Mouse (Mus musculus) cerebellum, adult 2 months (tissue): ENCODE data around the gene Hao2. TPM values are rescaled to one million over a fixed set of nuclear protein-coding genes. Genes with fewer than 3 reads are reported as not detected.

ENCODE experiments used
- DNase-seq, 2 experiments: peaks; one replicate each; pipeline ENCODE4 v3.0.0; 2021
- H3K27ac ChIP-seq: fragments of 200-500 bp; 2 replicates; pipeline ENCODE4 v1.5.1; 2012; ENCODE audit warnings: low read length, control low read depth, inconsistent platforms; ENCODE audit not compliant: insufficient read depth
- H3K27me3 ChIP-seq: fragments of 200-500 bp; 2 replicates; pipeline ENCODE4 v1.6.1; 2012; ENCODE audit warnings: inconsistent platforms, mild to moderate bottlenecking, low read length, moderate library complexity; ENCODE audit not compliant: control insufficient read depth, insufficient read depth
- H3K4me1 ChIP-seq: fragments of 200-500 bp; 2 replicates; pipeline ENCODE4 v1.6.1; 2011; ENCODE audit warnings: low read length; ENCODE audit not compliant: control insufficient read depth, insufficient read depth
- H3K4me3 ChIP-seq: fragments of 200-500 bp; replicated peaks from 2 replicates; pipeline ENCODE3; 2011; ENCODE audit warnings: mild to moderate bottlenecking, low read depth, low read length, control low read depth; ENCODE audit not compliant: insufficient read depth
- CTCF ChIP-seq: fragments of 200-500 bp; IDR thresholded peaks from 2 replicates; pipeline ENCODE4 v1.5.1; 2011; ENCODE audit warnings: low read depth, mild to moderate bottlenecking, control low read depth, low read length, moderate library complexity, borderline replicate concordance; ENCODE audit not compliant: insufficient read depth
- POLR2A ChIP-seq: fragments of 200-500 bp; IDR thresholded peaks from 2 replicates; pipeline ENCODE4 v1.6.1; 2011; ENCODE audit warnings: low read length, control low read depth, borderline replicate concordance; ENCODE audit not compliant: insufficient read depth
- WGBS: fragments of 180-500 bp; shearing (Covaris S2); methylation state at CpG from one replicate; pipeline ENCODE4 v1.1.7; 2018; 5-methylcytosine and 5-hydroxymethylcytosine counted together
- polyA plus RNA-seq: library from polyadenylated mRNA; depleted of rRNA; stranded (reverse); fragments of >200 nt; gene quantifications from 2 replicates; pipeline ENCODE4 v1.2.3, GENCODE M21; 2012

Gene Hao2
- polyA plus RNA-seq, 1 experiment = not detected

DNA sequence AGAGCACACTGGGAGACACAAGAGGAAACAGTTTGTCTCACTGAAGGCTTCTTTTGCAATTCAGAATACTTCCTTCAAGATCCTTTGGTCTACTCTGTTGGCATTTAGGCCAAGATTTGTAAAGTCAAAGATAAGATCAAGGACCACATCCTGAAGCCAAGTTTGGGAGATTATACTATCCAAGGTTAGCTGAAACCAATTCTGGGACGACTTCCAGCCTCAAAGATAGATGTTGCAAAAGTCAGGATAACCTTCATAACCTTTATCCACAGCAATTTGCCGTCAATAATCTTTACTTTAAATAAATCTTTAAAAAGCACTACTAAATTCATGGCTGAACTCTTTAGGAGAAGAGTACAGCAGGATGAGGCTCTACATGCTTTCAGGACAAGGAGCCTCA, 4.8 kb downstream of the Hao2 start:
- no peak for TF ChIP-seq POLR2A
- no peak for TF ChIP-seq CTCF
- no peak overlapping the region for H3K4me3 ChIP-seq
- WGBS = 64% methylated on average over 2 of the region's 2 CpGs
- H3K27me3 ChIP-seq = no peaks in the 10 kb centered on the region
- DNase-seq = no peak
- no peaks in the 10 kb centered on the region for H3K4me1 ChIP-seq
- no peak overlapping the region for H3K27ac ChIP-seq

DNA sequence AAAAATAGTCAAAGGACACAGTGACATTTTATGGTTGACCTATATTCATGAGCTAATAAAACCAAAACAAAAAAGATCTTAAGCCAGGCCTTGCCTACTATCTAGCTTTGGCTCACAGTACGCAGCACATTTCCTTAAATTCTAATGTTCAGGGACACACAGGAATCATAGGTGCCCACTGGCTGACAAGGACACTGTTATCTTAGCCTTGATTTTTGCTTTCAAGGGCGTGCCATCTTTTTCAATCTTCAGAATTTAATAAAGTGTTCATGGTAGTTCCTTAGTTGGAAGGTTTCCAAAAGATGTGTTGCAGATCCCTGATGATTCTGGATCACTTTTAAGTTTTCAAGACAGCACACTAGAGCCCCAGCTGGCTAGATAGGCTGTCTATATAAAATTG, 12.2 kb downstream of the Hao2 start:
- WGBS = 85% methylated on average over 2 of the region's 2 CpGs
- no peak for TF ChIP-seq CTCF
- TF ChIP-seq POLR2A = no peak
- H3K27ac ChIP-seq = no peak overlapping the region

DNA sequence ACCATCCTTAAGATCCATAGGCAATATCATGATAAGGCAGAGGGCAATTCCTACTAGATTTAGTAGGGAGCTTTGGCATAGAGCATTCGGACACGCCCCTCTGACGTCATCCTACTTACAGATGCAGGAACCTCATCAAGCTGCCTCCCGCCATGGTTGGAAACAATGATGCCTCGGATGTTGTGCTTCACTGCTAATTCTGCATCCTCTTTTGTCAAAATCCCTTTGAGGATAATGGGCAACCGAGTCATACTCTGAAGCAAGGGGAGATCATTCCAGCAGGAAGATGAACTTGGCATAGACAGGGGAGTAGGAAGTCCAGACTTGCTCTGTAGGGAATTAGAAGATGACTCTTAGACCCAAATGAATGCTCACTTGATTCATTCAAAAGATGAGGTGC, 12.8 kb downstream of the Hao2 start:
- Histone ChIP-seq H3K27me3 (no peaks in the 10 kb centered on the region), H3K4me1 (no peaks in the 10 kb centered on the region), H3K27ac (no peak overlapping the region), H3K4me3 (no peak overlapping the region)
- TF ChIP-seq CTCF (no peak), POLR2A (no peak)
- WGBS = 60% methylated on average over 6 of the region's 6 CpGs
- no peak for DNase-seq

More for the DNA sequence above, 12.2 kb downstream of the Hao2 start:
- H3K4me3 ChIP-seq = no peak overlapping the region
- no peaks in the 10 kb centered on the region for H3K27me3 ChIP-seq
- no peaks in the 10 kb centered on the region for H3K4me1 ChIP-seq
- no peak for DNase-seq

DNA sequence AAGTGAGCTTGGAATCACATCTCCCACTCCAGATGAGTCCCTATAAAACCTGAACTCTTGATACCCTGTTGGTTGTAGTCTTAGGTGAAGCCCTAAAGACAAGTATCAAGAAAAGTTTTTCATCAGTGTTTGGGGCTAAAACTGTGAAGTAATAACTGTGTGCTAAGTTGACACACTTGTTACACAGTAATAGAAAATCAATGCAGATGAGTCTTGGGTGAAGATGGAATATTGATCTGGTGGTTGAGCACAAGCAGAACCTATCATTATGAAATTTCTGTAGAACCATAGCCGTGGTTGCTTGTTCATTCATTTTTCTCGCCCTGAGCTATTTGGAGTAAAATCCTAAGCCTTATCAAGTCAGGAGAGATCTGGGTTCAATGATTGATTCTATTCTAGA, 24.8 kb downstream of the Hao2 start:
- 86% methylated on average over 2 of the region's 2 CpGs for WGBS
- H3K27ac ChIP-seq = no peak overlapping the region
- H3K4me3 ChIP-seq = no peak overlapping the region
- no peaks in the 10 kb centered on the region for H3K4me1 ChIP-seq
- no peak for DNase-seq
- TF ChIP-seq CTCF = no peak
- TF ChIP-seq POLR2A = no peak
- H3K27me3 ChIP-seq = no peaks in the 10 kb centered on the region

DNA sequence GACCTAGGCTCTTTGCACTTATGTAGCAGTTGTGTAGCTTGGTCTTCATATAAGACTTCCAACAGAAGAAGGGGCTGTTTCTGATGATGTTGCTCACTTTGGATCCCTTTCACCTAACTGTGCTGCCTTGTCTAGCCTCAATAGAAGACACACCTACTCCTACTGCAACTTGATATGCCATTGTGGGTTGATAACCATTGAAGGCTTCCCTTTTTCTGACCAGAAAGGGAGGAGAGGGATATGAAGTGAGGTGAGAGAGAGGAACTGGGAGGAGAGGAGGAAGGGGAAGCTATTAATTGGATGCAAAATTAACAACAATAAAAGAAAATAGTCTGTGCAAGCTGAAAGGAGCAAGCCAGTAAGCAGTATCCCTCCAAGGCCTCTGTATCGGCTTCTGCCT, 30.2 kb downstream of the Hao2 start:
- no peak for DNase-seq
- Histone ChIP-seq H3K27me3 (no peaks in the 10 kb centered on the region), H3K27ac (no peak overlapping the region), H3K4me3 (no peak overlapping the region), H3K4me1 (no peaks in the 10 kb centered on the region)
- TF ChIP-seq POLR2A (no peak), CTCF (no peak)
- WGBS = 96% methylated on average over 1 of the region's 1 CpGs

DNA sequence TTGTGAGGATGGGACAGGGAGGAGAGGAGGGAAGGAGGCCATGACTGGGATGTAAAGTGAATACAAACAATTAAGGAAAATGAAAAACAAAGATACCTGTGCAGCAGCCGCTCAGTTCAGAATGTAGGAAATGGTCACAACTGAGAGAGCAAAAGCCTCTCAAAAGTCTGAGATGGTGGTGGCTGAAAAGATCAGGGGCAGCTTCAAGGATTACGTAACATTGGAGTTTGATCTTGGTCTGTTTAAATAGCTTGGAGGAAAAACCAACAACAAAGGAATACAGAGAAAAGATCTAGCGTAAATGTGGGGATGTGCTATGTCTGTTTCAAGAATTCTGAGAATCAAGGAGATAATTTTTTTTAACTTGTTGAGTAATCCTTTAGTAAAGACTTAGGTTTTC, 33.5 kb downstream of the Hao2 start, which contains the start of gene Hsd3b1:
Hsd3b1 (minus strand) TSS at position 219 of the 400 bp plus-strand sequence.
- no peak for DNase-seq
- no peaks in the 10 kb centered on the region for H3K27me3 ChIP-seq
- no peak within 1 kb of the TSS for H3K4me3 ChIP-seq
- WGBS = 92% methylated on average over 3 of the region's 3 CpGs
- no peaks in the 10 kb centered on the region for H3K4me1 ChIP-seq
- TF ChIP-seq CTCF = no peak
- no peak for TF ChIP-seq POLR2A
- H3K27ac ChIP-seq = no peak within 1 kb of the TSS

DNA sequence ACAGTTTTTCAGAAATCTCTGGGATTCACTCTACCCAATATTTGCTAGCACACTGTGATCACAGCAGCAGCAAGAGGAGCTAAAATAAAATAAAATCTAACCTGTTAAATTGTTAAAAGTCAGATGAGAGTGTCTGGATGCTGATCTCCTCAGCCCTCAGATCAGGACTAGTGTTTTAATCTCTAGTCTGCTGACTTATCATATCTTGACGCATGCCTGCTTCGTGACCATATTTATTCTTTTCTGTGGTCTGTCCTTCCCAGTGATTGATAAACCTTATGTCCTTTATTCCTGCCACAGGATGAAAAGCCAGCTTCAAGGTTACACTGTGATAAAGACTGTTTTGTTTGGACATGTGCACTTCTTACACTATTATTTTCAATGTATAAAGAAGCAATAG, 35.0 kb downstream of the Hao2 start:
- Histone ChIP-seq H3K4me3 (no peak overlapping the region), H3K4me1 (no peaks in the 10 kb centered on the region), H3K27me3 (no peaks in the 10 kb centered on the region), H3K27ac (no peak overlapping the region)
- no peak for DNase-seq
- no peak for TF ChIP-seq CTCF
- no peak for TF ChIP-seq POLR2A
- 91% methylated on average over 2 of the region's 2 CpGs for WGBS

DNA sequence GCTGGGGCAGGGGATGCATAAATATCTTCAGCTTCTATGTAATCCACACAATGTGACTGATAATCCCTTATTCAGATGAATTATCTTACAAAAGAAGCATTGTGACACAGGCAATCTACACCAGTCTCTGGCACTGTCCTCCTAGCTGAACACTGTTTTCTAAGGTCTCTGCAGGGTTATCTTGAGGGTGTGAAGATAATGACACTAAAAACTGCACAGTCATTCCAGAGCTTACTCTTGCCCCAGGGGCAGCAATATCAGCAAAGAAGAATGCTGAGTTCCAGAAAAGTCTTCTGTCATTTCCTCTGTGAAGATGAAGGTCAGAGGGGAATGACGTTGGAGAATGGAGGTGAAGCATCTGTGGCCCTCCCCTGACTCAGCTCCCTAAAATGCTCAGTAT, 36.1 kb downstream of the Hao2 start:
- H3K4me1 ChIP-seq = no peaks in the 10 kb centered on the region
- TF ChIP-seq POLR2A = no peak
- TF ChIP-seq CTCF = no peak
- no peak overlapping the region for H3K27ac ChIP-seq
- 65% methylated on average over 1 of the region's 1 CpGs for WGBS
- H3K27me3 ChIP-seq = no peaks in the 10 kb centered on the region
- DNase-seq = no peak
- no peak overlapping the region for H3K4me3 ChIP-seq

DNA sequence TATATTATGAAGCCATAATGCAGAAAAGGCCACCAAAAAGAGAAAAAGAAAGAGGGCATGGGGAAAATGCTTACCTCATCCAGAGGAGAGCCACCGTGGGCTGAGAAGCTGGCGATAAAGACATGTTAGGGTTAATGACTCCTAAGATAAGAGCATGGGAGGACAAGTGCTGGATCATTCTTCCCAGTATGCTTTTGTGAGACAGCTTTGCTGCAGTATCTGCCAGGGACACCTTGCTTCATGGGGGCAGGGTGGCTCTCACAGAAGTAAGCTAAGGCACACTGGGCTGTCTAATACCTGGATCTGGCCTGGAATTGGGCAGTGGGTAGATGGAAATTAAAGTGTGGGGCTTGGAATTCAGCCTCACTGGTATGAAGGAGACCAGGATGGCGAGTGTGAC, 37.9 kb downstream of the Hao2 start:
- TF ChIP-seq POLR2A (no peak), CTCF (no peak)
- 82% methylated on average over 3 of the region's 3 CpGs for WGBS
- H3K4me3 ChIP-seq = no peak overlapping the region
- H3K27me3 ChIP-seq = no peaks in the 10 kb centered on the region
- no peak overlapping the region for H3K27ac ChIP-seq
- DNase-seq = no peak
- H3K4me1 ChIP-seq = no peaks in the 10 kb centered on the region
